Mouse (Mus musculus): ENCODE measurements around the gene Slc7a8. TPM values are rescaled to one million over a fixed set of nuclear protein-coding genes. Genes with fewer than 3 reads are reported as not detected.

Gene Slc7a8
- polyA plus RNA-seq, 1 experiment from 2014 or later, result 5.0 TPM

DNA sequence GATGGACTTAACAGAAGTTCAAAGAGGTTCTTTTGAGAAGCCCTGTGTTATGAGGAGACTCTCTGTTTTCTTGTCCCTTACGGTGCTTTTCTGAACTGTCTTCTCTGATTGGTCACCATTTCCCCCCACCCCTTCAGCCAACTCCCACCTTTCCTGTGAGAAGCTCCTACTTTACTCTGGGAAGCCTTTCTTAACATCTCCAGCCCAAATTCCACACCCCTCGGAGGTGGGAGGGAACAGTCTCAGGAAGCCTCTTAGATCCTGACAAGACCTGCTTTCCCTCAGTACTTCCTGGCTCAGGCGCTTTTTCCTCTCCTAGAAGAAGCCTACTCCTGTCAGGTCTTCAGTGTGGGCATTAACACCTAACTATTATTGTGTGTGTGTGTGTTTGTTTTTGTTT, 82.2 kb downstream of the Slc7a8 start:
- Histone ChIP-seq H3K9me3 (ENCODE audit: control insufficient read depth, low read length) (no peaks in the 10 kb centered on the region), H3K27me3 (ENCODE audit: control insufficient read depth, insufficient read depth, low read length) (no peaks in the 10 kb centered on the region), H3K4me3 (ENCODE audit: control insufficient read depth in 1 of 2, insufficient read depth in 1 of 2, low read depth in 1 of 2, low read length in 2 of 2) (no peak overlapping the region), H3K9ac (ENCODE audit: low read length) (no peak overlapping the region), H3K36me3 (ENCODE audit: control insufficient read depth, insufficient read depth, low read length) (no peaks in the 10 kb centered on the region), H3K27ac (replicated peaks in 1 of 2; ENCODE audit: control insufficient read depth in 1 of 2, insufficient read depth in 1 of 2, low read depth in 2 of 2, low read length in 2 of 2) (no peak overlapping the region), H3K4me2 (ENCODE audit: low read length) (no peak overlapping the region), H3K4me1 (ENCODE audit: control insufficient read depth in 2 of 2, insufficient read depth in 2 of 2, low read length in 2 of 2) (peaks cover 0 to 8% of the 10 kb centered on the region in 2 experiments; a peak in 2 of 4 replicates)
- 33% methylated on average over 3 of the region's 3 CpGs for WGBS
- no peak for ATAC-seq (ENCODE audit: insufficient number of reproducible peaks, insufficient read depth, low FRiP score, low read depth)

DNA sequence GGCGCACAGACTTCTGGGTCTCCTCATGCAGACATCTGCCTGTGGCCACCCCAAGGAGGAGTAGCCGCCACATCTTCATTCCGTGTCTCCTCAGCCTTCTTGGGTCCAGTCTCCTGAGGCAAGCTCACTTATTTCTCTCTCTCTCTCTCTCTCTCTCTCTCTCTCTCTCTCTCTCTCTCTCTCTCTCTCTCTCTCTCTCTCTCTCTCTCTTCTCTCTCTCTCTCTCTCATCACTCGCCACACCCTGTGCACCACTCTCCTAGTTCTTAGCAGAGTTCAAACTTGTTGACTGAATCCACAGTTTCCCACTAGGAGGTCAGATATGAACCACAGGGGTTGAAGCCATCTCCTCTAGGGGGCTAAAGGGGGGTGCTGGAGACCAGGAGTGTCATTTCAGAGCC, 83.0 kb downstream of the Slc7a8 start, which contains the start of gene Gm29776:
Gene Gm29776 (minus strand): TSS at position 101 of the 400 bp plus-strand sequence.
- H3K9ac ChIP-seq (ENCODE audit: low read length), result no peak within 1 kb of the TSS; the same call in 1 of the 2 replicates
- H3K4me2 ChIP-seq (ENCODE audit: low read length), result no peak within 1 kb of the TSS
- no peaks in the 10 kb centered on the region for H3K27me3 ChIP-seq (ENCODE audit: control insufficient read depth, insufficient read depth, low read length)
- ATAC-seq (ENCODE audit: insufficient number of reproducible peaks, insufficient read depth, low FRiP score, low read depth), result no peak
- WGBS, result 63% methylated on average over 4 of the region's 4 CpGs
- H3K4me3 ChIP-seq (ENCODE audit: control insufficient read depth in 1 of 2, insufficient read depth in 1 of 2, low read depth in 1 of 2, low read length in 2 of 2), result no peak within 1 kb of the TSS
- peaks cover 0 to 8% of the 10 kb centered on the region in 2 experiments; a peak in 2 of 4 replicates for H3K4me1 ChIP-seq (ENCODE audit: control insufficient read depth in 2 of 2, insufficient read depth in 2 of 2, low read length in 2 of 2)
- H3K36me3 ChIP-seq (ENCODE audit: control insufficient read depth, insufficient read depth, low read length), result peaks cover 3% of the 10 kb centered on the region
- no peak within 1 kb of the TSS for H3K27ac ChIP-seq (replicated peaks in 1 of 2; ENCODE audit: control insufficient read depth in 1 of 2, insufficient read depth in 1 of 2, low read depth in 2 of 2, low read length in 2 of 2)
- no peaks in the 10 kb centered on the region for H3K9me3 ChIP-seq (ENCODE audit: control insufficient read depth, low read length)

DNA sequence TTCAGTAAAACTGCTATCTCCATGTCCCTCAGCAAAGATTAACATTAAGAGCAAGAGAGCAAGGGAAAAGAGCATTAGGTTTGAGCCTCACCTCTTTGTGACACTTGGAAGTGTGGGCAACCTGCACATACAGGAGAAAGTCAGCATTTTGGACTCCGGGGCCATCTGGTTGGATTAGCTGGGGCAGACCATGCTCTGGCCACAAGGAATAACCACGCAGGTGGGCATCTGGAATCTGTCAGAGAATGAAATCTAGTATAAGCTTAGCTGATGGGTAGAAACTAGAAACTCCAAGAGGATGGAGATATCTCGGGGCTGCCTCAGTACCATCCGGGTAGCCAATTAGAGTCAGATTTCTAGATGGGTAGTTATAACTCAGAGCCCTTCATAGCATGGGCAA, 85.0 kb downstream of the Slc7a8 start:
- no peak for ATAC-seq (ENCODE audit: insufficient number of reproducible peaks, insufficient read depth, low FRiP score, low read depth)
- Histone ChIP-seq H3K9me3 (ENCODE audit: control insufficient read depth, low read length) (no peaks in the 10 kb centered on the region), H3K4me3 (ENCODE audit: control insufficient read depth in 1 of 2, insufficient read depth in 1 of 2, low read depth in 1 of 2, low read length in 2 of 2) (no peak overlapping the region), H3K9ac (ENCODE audit: low read length) (no peak overlapping the region), H3K27ac (replicated peaks in 1 of 2; ENCODE audit: control insufficient read depth in 1 of 2, insufficient read depth in 1 of 2, low read depth in 2 of 2, low read length in 2 of 2) (no peak overlapping the region), H3K27me3 (ENCODE audit: control insufficient read depth, insufficient read depth, low read length) (no peaks in the 10 kb centered on the region), H3K4me2 (ENCODE audit: low read length) (no peak overlapping the region), H3K36me3 (ENCODE audit: control insufficient read depth, insufficient read depth, low read length) (peaks cover 16% of the 10 kb centered on the region), H3K4me1 (ENCODE audit: control insufficient read depth in 2 of 2, insufficient read depth in 2 of 2, low read length in 2 of 2) (peaks cover 0 to 8% of the 10 kb centered on the region in 2 experiments; a peak in 2 of 4 replicates)
- 67% methylated on average over 4 of the region's 4 CpGs for WGBS

DNA sequence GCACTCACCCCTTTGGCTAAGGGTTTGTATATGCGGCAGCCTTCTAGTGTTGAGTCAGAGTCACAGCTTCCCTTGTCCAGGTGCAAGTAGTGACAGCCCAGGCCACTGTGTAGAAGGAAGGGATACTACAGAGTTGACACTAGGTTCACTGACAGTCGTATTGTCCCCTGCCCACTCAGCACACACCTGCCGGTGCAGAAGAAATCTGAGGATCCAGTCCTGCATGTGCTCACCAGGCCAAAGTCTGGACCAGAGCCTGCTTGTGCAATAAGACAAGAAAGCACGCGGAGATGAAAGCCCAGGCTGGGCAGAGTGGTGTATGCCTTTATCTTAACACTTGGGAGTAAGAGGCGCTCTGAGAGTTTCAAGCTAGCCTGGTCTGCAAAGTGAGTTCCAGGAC, 86.7 kb downstream of the Slc7a8 start:
- Histone ChIP-seq H3K4me2 (ENCODE audit: low read length) (no peak overlapping the region), H3K9ac (ENCODE audit: low read length) (no peak overlapping the region), H3K9me3 (ENCODE audit: control insufficient read depth, low read length) (no peaks in the 10 kb centered on the region), H3K36me3 (ENCODE audit: control insufficient read depth, insufficient read depth, low read length) (peaks cover 27% of the 10 kb centered on the region), H3K4me3 (ENCODE audit: control insufficient read depth in 1 of 2, insufficient read depth in 1 of 2, low read depth in 1 of 2, low read length in 2 of 2) (no peak overlapping the region), H3K27ac (replicated peaks in 1 of 2; ENCODE audit: control insufficient read depth in 1 of 2, insufficient read depth in 1 of 2, low read depth in 2 of 2, low read length in 2 of 2) (no peak overlapping the region), H3K4me1 (ENCODE audit: control insufficient read depth in 2 of 2, insufficient read depth in 2 of 2, low read length in 2 of 2) (no peaks in the 10 kb centered on the region), H3K27me3 (ENCODE audit: control insufficient read depth, insufficient read depth, low read length) (no peaks in the 10 kb centered on the region)
- 50% methylated on average over 6 of the region's 6 CpGs for WGBS
- no peak for ATAC-seq (ENCODE audit: insufficient number of reproducible peaks, insufficient read depth, low FRiP score, low read depth)

DNA sequence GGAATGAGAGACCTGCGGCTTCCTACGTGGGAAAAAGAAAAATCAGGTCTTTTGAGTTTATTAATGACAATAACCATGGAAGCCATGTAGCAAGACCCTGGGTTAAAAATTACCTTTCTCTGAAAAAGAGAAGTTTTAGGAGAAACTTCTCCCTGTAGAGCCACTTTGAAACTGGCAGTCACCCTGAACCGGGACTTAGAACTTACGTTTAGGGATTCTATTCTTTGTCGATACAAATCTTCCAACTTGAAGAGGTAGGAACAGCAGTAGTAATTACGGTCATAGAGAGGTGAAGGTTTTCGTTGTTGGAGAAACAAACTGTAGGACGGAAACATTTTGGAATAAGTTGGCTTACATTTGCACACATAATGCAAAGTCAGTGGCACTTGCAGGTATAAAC, 94.5 kb downstream of the Slc7a8 start:
- 6% methylated on average over 8 of the region's 8 CpGs for WGBS
- Histone ChIP-seq H3K36me3 (ENCODE audit: control insufficient read depth, insufficient read depth, low read length) (peaks cover 50% of the 10 kb centered on the region), H3K9ac (ENCODE audit: low read length) (peak overlapping the region; percentile 99), H3K27ac (replicated peaks in 1 of 2; ENCODE audit: control insufficient read depth in 1 of 2, insufficient read depth in 1 of 2, low read depth in 2 of 2, low read length in 2 of 2) (peak overlapping the region; percentile 96 to 97), H3K9me3 (ENCODE audit: control insufficient read depth, low read length) (no peaks in the 10 kb centered on the region), H3K27me3 (ENCODE audit: control insufficient read depth, insufficient read depth, low read length) (no peaks in the 10 kb centered on the region), H3K4me3 (ENCODE audit: control insufficient read depth in 1 of 2, insufficient read depth in 1 of 2, low read depth in 1 of 2, low read length in 2 of 2) (peak overlapping the region; percentile 82 to 90), H3K4me1 (ENCODE audit: control insufficient read depth in 2 of 2, insufficient read depth in 2 of 2, low read length in 2 of 2) (peaks cover 0 to 16% of the 10 kb centered on the region in 2 experiments; a peak in 2 of 4 replicates), H3K4me2 (ENCODE audit: low read length) (peak overlapping the region; percentile 89)
- no peak for ATAC-seq (ENCODE audit: insufficient number of reproducible peaks, insufficient read depth, low FRiP score, low read depth)

DNA sequence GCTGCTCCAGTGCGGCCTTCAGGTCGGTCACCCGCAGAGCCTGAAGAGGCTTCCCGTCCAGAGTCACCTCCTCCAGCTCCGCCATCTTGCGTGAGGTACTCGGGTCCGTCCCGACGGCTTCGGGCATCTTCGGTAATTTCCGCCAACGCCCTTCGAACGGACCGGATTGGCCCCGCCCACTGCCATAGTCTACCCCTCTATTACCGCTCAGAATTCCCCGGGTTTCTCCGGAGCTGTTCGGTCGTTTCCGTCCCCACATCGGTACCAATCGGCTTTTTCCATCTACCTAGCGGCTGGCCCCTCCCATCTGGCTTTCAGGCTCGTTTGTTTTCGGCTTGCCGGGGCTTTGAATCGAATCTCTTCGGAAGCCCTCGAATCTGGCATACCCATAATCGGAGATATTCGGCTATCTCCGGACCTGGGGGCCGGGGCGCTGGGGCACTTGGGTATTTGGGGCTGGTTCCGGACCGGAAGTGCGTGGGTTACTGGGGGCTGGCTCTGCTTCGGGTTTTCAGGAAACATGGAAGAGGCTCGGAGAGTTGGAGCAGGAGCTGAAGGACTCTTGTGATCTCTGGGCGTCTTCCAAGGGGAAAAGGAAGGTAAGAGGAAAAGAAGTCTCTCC, 95.1 kb downstream of the Slc7a8 start, which contains the start of gene Acin1:
Gene Acin1 (minus strand): TSS at position 410 of the 622 bp plus-strand sequence.
- ATAC-seq (ENCODE audit: insufficient number of reproducible peaks, insufficient read depth, low FRiP score, low read depth), result peak; percentile 97
- under 1% methylated on average over 44 of the region's 44 CpGs for WGBS
- no peaks in the 10 kb centered on the region for H3K27me3 ChIP-seq (ENCODE audit: control insufficient read depth, insufficient read depth, low read length)
- H3K36me3 ChIP-seq (ENCODE audit: control insufficient read depth, insufficient read depth, low read length), result peaks cover 57% of the 10 kb centered on the region
- H3K4me3 ChIP-seq (ENCODE audit: control insufficient read depth in 1 of 2, insufficient read depth in 1 of 2, low read depth in 1 of 2, low read length in 2 of 2), result peak within 1 kb of the TSS; percentile 82 to 90
- peak within 1 kb of the TSS; percentile 96 to 97 for H3K27ac ChIP-seq (replicated peaks in 1 of 2; ENCODE audit: control insufficient read depth in 1 of 2, insufficient read depth in 1 of 2, low read depth in 2 of 2, low read length in 2 of 2)
- H3K4me1 ChIP-seq (ENCODE audit: control insufficient read depth in 2 of 2, insufficient read depth in 2 of 2, low read length in 2 of 2), result peaks cover 0 to 16% of the 10 kb centered on the region in 2 experiments; a peak in 2 of 4 replicates
- H3K9me3 ChIP-seq (ENCODE audit: control insufficient read depth, low read length), result no peaks in the 10 kb centered on the region
- peak within 1 kb of the TSS; percentile 99 for H3K9ac ChIP-seq (ENCODE audit: low read length)
- H3K4me2 ChIP-seq (ENCODE audit: low read length), result peak within 1 kb of the TSS; percentile 89

DNA sequence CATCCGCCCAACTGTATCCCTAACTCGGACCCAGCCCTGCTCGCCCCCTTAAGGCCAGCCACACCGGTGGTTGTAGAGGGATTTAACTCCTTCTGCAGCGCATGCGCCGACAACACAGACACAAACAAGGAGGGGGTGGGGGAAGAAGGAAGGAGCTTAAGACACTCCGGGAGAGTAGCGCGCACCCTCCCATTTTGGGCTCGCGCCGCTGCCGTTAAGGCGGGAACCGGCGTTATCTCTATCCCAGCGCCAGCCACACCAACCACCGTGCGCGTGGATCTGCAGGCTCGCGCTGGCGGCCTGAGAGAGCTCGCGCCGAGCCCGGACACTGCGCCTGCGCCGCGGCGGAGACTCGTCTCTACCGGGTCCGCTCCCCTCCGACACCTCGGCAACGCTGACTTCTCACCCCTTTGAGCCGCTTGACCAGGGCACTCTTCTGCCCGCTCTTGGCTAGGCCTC, 95.7 kb downstream of the Slc7a8 start, which contains the start of gene 1700123O20Rik:
Gene 1700123O20Rik (plus strand): TSS at position 154 of the 459 bp plus-strand sequence.
- no peaks in the 10 kb centered on the region for H3K9me3 ChIP-seq (ENCODE audit: control insufficient read depth, low read length)
- under 1% methylated on average over 41 of the region's 41 CpGs for WGBS
- H3K9ac ChIP-seq (ENCODE audit: low read length), result peak within 1 kb of the TSS; percentile 99
- peak within 1 kb of the TSS; percentile 82 to 90 for H3K4me3 ChIP-seq (ENCODE audit: control insufficient read depth in 1 of 2, insufficient read depth in 1 of 2, low read depth in 1 of 2, low read length in 2 of 2)
- H3K36me3 ChIP-seq (ENCODE audit: control insufficient read depth, insufficient read depth, low read length), result peaks cover 56% of the 10 kb centered on the region
- H3K27me3 ChIP-seq (ENCODE audit: control insufficient read depth, insufficient read depth, low read length), result no peaks in the 10 kb centered on the region
- H3K4me1 ChIP-seq (ENCODE audit: control insufficient read depth in 2 of 2, insufficient read depth in 2 of 2, low read length in 2 of 2), result peaks cover 0 to 16% of the 10 kb centered on the region in 2 experiments; a peak in 2 of 4 replicates
- peak within 1 kb of the TSS; percentile 89 for H3K4me2 ChIP-seq (ENCODE audit: low read length)
- H3K27ac ChIP-seq (replicated peaks in 1 of 2; ENCODE audit: control insufficient read depth in 1 of 2, insufficient read depth in 1 of 2, low read depth in 2 of 2, low read length in 2 of 2), result peak within 1 kb of the TSS; percentile 96 to 97
- ATAC-seq (ENCODE audit: insufficient number of reproducible peaks, insufficient read depth, low FRiP score, low read depth), result peak; percentile 76
